Mouse (Mus musculus): ENCODE results near the gene Pcf11. TPM values are rescaled to one million over a fixed set of nuclear protein-coding genes. Genes with fewer than 3 reads are reported as not detected.

Gene Pcf11
- polyA plus RNA-seq, 1 experiment from 2014 or later: 24.5 TPM

GRCm38 (mm10) chr7:92604961-92605360 is 64.8 kb downstream of the Pcf11 start:
- Histone ChIP-seq H3K4me3 (replicated peaks; ENCODE audit: low read length) (no peak overlapping the region), H3K4me2 (ENCODE audit: low read length) (no peak overlapping the region), H3K27ac (ENCODE audit: low read length) (no peak overlapping the region), H3K4me1 (replicated peaks; ENCODE audit: control insufficient read depth, insufficient read depth, low read length) (no peaks in the 10 kb centered on the region), H3K9ac (replicated peaks; ENCODE audit: low read depth, low read length) (no peak overlapping the region), H3K36me3 (ENCODE audit: control insufficient read depth, insufficient read depth) (peaks cover 12% of the 10 kb centered on the region), H3K9me3 (ENCODE audit: control insufficient read depth, low read length) (no peaks in the 10 kb centered on the region), H3K27me3 (replicated peaks; ENCODE audit: control insufficient read depth, insufficient read depth, low read length) (no peaks in the 10 kb centered on the region)
- 83% methylated on average over 7 of the region's 7 CpGs for WGBS
- ATAC-seq: no peak

Other genes starting within 250 kb of the Pcf11 start
- gene Ccdc90b, start 108.8 kb downstream of the Pcf11 start, polyA plus RNA-seq (2015; fragmentation: Nextera tagmentation; extraction: Ambion mirVana): 56.2 and 65.1 TPM in 2 replicates
- 17.1 and 21.7 TPM in 2 replicates for gene Ankrd42, start 32.8 kb downstream of the Pcf11 start, polyA plus RNA-seq (2015; fragmentation: Nextera tagmentation; extraction: Ambion mirVana)
- 20.1 and 23.8 TPM in 2 replicates for gene Rab30, start 71.7 kb upstream of the Pcf11 start, polyA plus RNA-seq (2015; fragmentation: Nextera tagmentation; extraction: Ambion mirVana)
- gene Ddias, start 204.3 kb upstream of the Pcf11 start, polyA plus RNA-seq (2015; fragmentation: Nextera tagmentation; extraction: Ambion mirVana): 6.6 and 9.6 TPM in 2 replicates
- 17.3 and 19.7 TPM in 2 replicates for gene Prcp, start 204.5 kb upstream of the Pcf11 start, polyA plus RNA-seq (2015; fragmentation: Nextera tagmentation; extraction: Ambion mirVana)